Mouse (Mus musculus) CH12.LX (cell line): ENCODE data around the gene Agap1. TPM values are rescaled to one million over a fixed set of nuclear protein-coding genes. Genes with fewer than 3 reads are reported as not detected.

Experiments
- DNase-seq: peaks from one replicate; pipeline ENCODE4 v3.0.0-alpha.2; 2013; ENCODE audit errors: extremely low read depth
- H3K27ac ChIP-seq: 2 replicates; pipeline ENCODE4 v1.5.1; 2012; ENCODE audit warnings: low read depth, mild to moderate bottlenecking, control low read depth, moderate library complexity; ENCODE audit not compliant: insufficient read depth
- H3K27me3 ChIP-seq: replicated peaks from 2 replicates; pipeline ENCODE3; 2012; ENCODE audit warnings: inconsistent platforms
- H3K36me3 ChIP-seq, 2 experiments: replicated peaks in 1 of 2; 2 replicates each; pipeline versions ENCODE3 to v1.6.1; 2012; ENCODE audit warnings: inconsistent platforms in 1 of 2, low read length in 1 of 2, mild to moderate bottlenecking in 1 of 2, mixed read lengths in 1 of 2, moderate library complexity in 1 of 2; ENCODE audit not compliant: control insufficient read depth in 1 of 2, insufficient read depth in 1 of 2
- H3K4me1 ChIP-seq, 2 experiments: 2 replicates each; pipeline ENCODE4 v1.6.1; 2012; ENCODE audit warnings: inconsistent platforms in 1 of 2, moderate library complexity in 1 of 2; ENCODE audit not compliant: insufficient read depth in 2 of 2, control insufficient read depth in 1 of 2
- H3K4me2 ChIP-seq: 2 replicates; pipeline ENCODE4 v1.6.1; 2012; ENCODE audit warnings: low read depth, mild to moderate bottlenecking, control low read depth; ENCODE audit not compliant: poor library complexity, insufficient read depth, severe bottlenecking
- H3K4me3 ChIP-seq, 3 experiments: fragments of 150-350 bp in 1 of 3; sonication (generic) in 1 of 3; replicated peaks in 1 of 3; 2 replicates each; pipeline versions ENCODE3 to v1.5.1; 2011 to 2012; ENCODE audit warnings: low read depth in 2 of 3, low read length in 2 of 3, mild to moderate bottlenecking in 2 of 3, moderate library complexity in 2 of 3, control low read depth in 1 of 3, improper control_type of control experiment in 1 of 3, inconsistent platforms in 1 of 3, mixed read lengths in 1 of 3; ENCODE audit not compliant: poor library complexity in 1 of 3
- H3K79me2 ChIP-seq: replicated peaks from 2 replicates; pipeline ENCODE4 v1.6.1; 2012; ENCODE audit warnings: mild to moderate bottlenecking, moderate library complexity; ENCODE audit not compliant: control insufficient read depth, poor library complexity, insufficient read depth, severe bottlenecking; ENCODE audit errors: extremely low read depth
- H3K9ac ChIP-seq: 2 replicates; pipeline ENCODE4 v1.6.1; 2012; ENCODE audit warnings: low read depth, mild to moderate bottlenecking, control low read depth, moderate library complexity; ENCODE audit not compliant: insufficient read depth
- H3K9me3 ChIP-seq: replicated peaks from 2 replicates; pipeline ENCODE3; 2012; ENCODE audit warnings: low read length, inconsistent platforms, mixed read lengths
- BHLHE40 ChIP-seq: IDR thresholded peaks from 2 replicates; pipeline ENCODE4 v1.6.1; 2011; ENCODE audit warnings: mild to moderate bottlenecking, low read depth, low read length, improper control_type of control experiment
- CHD1 ChIP-seq: IDR thresholded peaks from 2 replicates; pipeline ENCODE4 v1.6.1; 2012; ENCODE audit warnings: low read depth, low read length, improper control_type of control experiment, inconsistent platforms
- CHD2 ChIP-seq: IDR thresholded peaks from 2 replicates; pipeline ENCODE4 v1.6.1; 2011; ENCODE audit warnings: low read length, improper control_type of control experiment
- CTCF ChIP-seq, 2 experiments: IDR thresholded peaks in 1 of 2; conservative IDR thresholded peaks in 1 of 2; 2 replicates each; pipeline ENCODE4 v1.5.1; 2011 to 2012; ENCODE audit warnings: low read depth in 2 of 2, low read length in 2 of 2, improper control_type of control experiment in 1 of 2, inconsistent platforms in 1 of 2, mild to moderate bottlenecking in 1 of 2, moderate library complexity in 1 of 2
- ELF1 ChIP-seq: IDR thresholded peaks from 2 replicates; pipeline ENCODE4 v1.6.1; 2014; ENCODE audit warnings: low read depth, mild to moderate bottlenecking, inconsistent platforms, low read length, improper control_type of control experiment
- EP300 ChIP-seq: IDR thresholded peaks from 2 replicates; pipeline ENCODE4 v1.6.1; 2011; ENCODE audit warnings: low read length, improper control_type of control experiment
- ETS1 ChIP-seq: conservative IDR thresholded peaks from 2 replicates; pipeline ENCODE4 v1.6.1; 2012; ENCODE audit warnings: low read depth, mild to moderate bottlenecking, inconsistent platforms, low read length, improper control_type of control experiment, moderate library complexity
- GABPA ChIP-seq: IDR thresholded peaks from 2 replicates; pipeline ENCODE4 v1.6.1; 2012; ENCODE audit warnings: low read depth, low read length, improper control_type of control experiment, inconsistent platforms; ENCODE audit not compliant: insufficient replicate concordance
- HCFC1 ChIP-seq: IDR thresholded peaks from 2 replicates; pipeline ENCODE4 v1.6.1; 2012; ENCODE audit warnings: low read depth, mild to moderate bottlenecking, inconsistent platforms, low read length, improper control_type of control experiment
- JUN ChIP-seq: IDR thresholded peaks from 2 replicates; pipeline ENCODE4 v1.6.1; 2011; ENCODE audit warnings: low read depth, mild to moderate bottlenecking, low read length, improper control_type of control experiment, moderate library complexity; ENCODE audit not compliant: insufficient read depth
- JUND ChIP-seq: conservative IDR thresholded peaks from 2 replicates; pipeline ENCODE4 v1.6.1; 2011; ENCODE audit warnings: low read depth, low read length, improper control_type of control experiment
- KAT2A ChIP-seq: IDR thresholded peaks from 2 replicates; pipeline ENCODE4 v1.6.1; 2012; ENCODE audit warnings: low read length, improper control_type of control experiment, inconsistent platforms; ENCODE audit not compliant: insufficient replicate concordance
- MAFK ChIP-seq: IDR thresholded peaks from 2 replicates; pipeline ENCODE4 v1.6.1; 2011; ENCODE audit warnings: low read length, improper control_type of control experiment; ENCODE audit not compliant: insufficient replicate concordance
- MAX ChIP-seq: IDR thresholded peaks from 2 replicates; pipeline ENCODE4 v1.6.1; 2011; ENCODE audit warnings: low read length, improper control_type of control experiment
- MEF2A ChIP-seq: IDR thresholded peaks from 2 replicates; pipeline ENCODE4 v1.6.1; 2014; ENCODE audit warnings: low read depth, mild to moderate bottlenecking, inconsistent platforms, low read length, improper control_type of control experiment, borderline replicate concordance
- NELFE ChIP-seq: IDR thresholded peaks from 2 replicates; pipeline ENCODE4 v1.6.1; 2011; ENCODE audit warnings: low read depth, low read length, improper control_type of control experiment
- PAX5 ChIP-seq: IDR thresholded peaks from 2 replicates; pipeline ENCODE4 v1.6.1; 2012; ENCODE audit warnings: low read length, inconsistent platforms, mixed read lengths
- RAD21 ChIP-seq: IDR thresholded peaks from 2 replicates; pipeline ENCODE4 v1.6.1; 2011; ENCODE audit warnings: low read depth, mild to moderate bottlenecking, low read length, improper control_type of control experiment, moderate library complexity
- SIN3A ChIP-seq: IDR thresholded peaks from 2 replicates; pipeline ENCODE4 v1.6.1; 2012; ENCODE audit warnings: low read length, improper control_type of control experiment, inconsistent platforms
- TBP ChIP-seq: conservative IDR thresholded peaks from 2 replicates; pipeline ENCODE4 v1.6.1; 2011; ENCODE audit warnings: low read depth, low read length, improper control_type of control experiment
- TCF12 ChIP-seq: IDR thresholded peaks from 2 replicates; pipeline ENCODE4 v1.6.1; 2014; ENCODE audit warnings: low read depth, mild to moderate bottlenecking, inconsistent platforms, low read length, improper control_type of control experiment
- UBTF ChIP-seq: IDR thresholded peaks from 2 replicates; pipeline ENCODE4 v1.6.1; 2012; ENCODE audit warnings: low read depth, mild to moderate bottlenecking, inconsistent platforms, low read length, improper control_type of control experiment, moderate library complexity
- USF1 ChIP-seq: IDR thresholded peaks from 2 replicates; pipeline ENCODE4 v1.6.1; 2014; ENCODE audit warnings: low read depth, mild to moderate bottlenecking, inconsistent platforms, low read length, improper control_type of control experiment
- USF2 ChIP-seq: conservative IDR thresholded peaks from 2 replicates; pipeline ENCODE4 v1.6.1; 2011; ENCODE audit warnings: low read depth, low read length, improper control_type of control experiment
- dilution Hi-C: fragments of 300-500 bp; cut with MboI; formaldehyde crosslinking; loops from 2 replicates; pipeline ENCODE4 v1.14.3; 2020; ENCODE audit warnings: low sequenced_read_pairs; ENCODE audit not compliant: extremely low pct_unique_long_range_greater_than_20kb, extremely low pct_ligation_motif_present
- in situ Hi-C: fragments of 300-500 bp; cut with MboI; formaldehyde crosslinking; loops from 3 replicates; pipeline ENCODE4 v1.14.3; 2019; ENCODE audit warnings: low sequenced_read_pairs, low pct_ligation_motif_present, low pct_unique_long_range_greater_than_20kb, mixed read lengths
- polyA plus RNA-seq: library from polyadenylated mRNA; unstranded; fragments of >175 nt; gene quantifications from 2 replicates; pipeline ENCODE4 v1.2.1, GENCODE M21; 2012; ENCODE audit warnings: low read depth; ENCODE audit not compliant: insufficient read length
- total RNA-seq, 2 experiments: library from RNA; depleted of rRNA; stranded (reverse); fragments of 300-350 nt in 1 of 2; fragments of >200 nt in 1 of 2; gene quantifications; 2 replicates each; pipeline ENCODE4 v1.2.3; 2012 to 2014

The Agap1 gene
- total and polyA plus RNA-seq, 3 experiments = not detected

GRCm38 (mm10) chr1:89420642-89421041 lies 34.0 kb upstream of the Agap1 start:
- dilution Hi-C loops (no loop called here), in situ Hi-C loops (no loop called here)
- peaks cover 88% of the 10 kb centered on the region for H3K9me3 ChIP-seq
- TF ChIP-seq USF2 (no peak), SIN3A (no peak), BHLHE40 (no peak), TBP (no peak), MEF2A (no peak), MAFK (no peak), RAD21 (no peak), ELF1 (no peak), ETS1 (no peak), TCF12 (no peak), NELFE (no peak)
- H3K4me3 ChIP-seq = no peak overlapping the region
- H3K4me1 ChIP-seq = no peaks in the 10 kb centered on the region
- no peaks in the 10 kb centered on the region for H3K79me2 ChIP-seq
- H3K9ac ChIP-seq = no peak overlapping the region
- no peak overlapping the region for H3K27ac ChIP-seq
- no peaks in the 10 kb centered on the region for H3K36me3 ChIP-seq
- no peaks in the 10 kb centered on the region for H3K27me3 ChIP-seq
- DNase-seq = no peak
- H3K4me2 ChIP-seq = no peak overlapping the region

- peaks cover 92% of the 10 kb centered on the region for H3K9me3 ChIP-seq
- H3K27me3 ChIP-seq = no peaks in the 10 kb centered on the region
- dilution Hi-C loops (no loop called here), in situ Hi-C loops (no loop called here)
- H3K79me2 ChIP-seq = no peaks in the 10 kb centered on the region
- H3K27ac ChIP-seq = no peak overlapping the region
- no peak overlapping the region for H3K4me2 ChIP-seq
- DNase-seq = no peak
- TF ChIP-seq USF1 = no peak
- no peak for TF ChIP-seq EP300
- TF ChIP-seq BHLHE40 = no peak
- TF ChIP-seq HCFC1 = no peak
- H3K9ac ChIP-seq = no peak overlapping the region
- H3K4me1 ChIP-seq = no peaks in the 10 kb centered on the region
- no peaks in the 10 kb centered on the region for H3K36me3 ChIP-seq
- no peak overlapping the region for H3K4me3 ChIP-seq
These were observed 33.2 kb upstream of the Agap1 start for GRCm38 (mm10) chr1:89421401-89421800.

GRCm38 (mm10) chr1:89424563-89424962 lies 30.0 kb upstream of the Agap1 start:
- H3K4me2 ChIP-seq = no peak overlapping the region
- no peak for TF ChIP-seq EP300
- TF ChIP-seq ELF1 = no peak
- TF ChIP-seq KAT2A = no peak
- no peak for TF ChIP-seq GABPA
- no peak for TF ChIP-seq JUND
- TF ChIP-seq CHD2 = no peak
- no peak for TF ChIP-seq USF1
- TF ChIP-seq JUN = no peak
- TF ChIP-seq UBTF = no peak
- no peak for TF ChIP-seq HCFC1
- TF ChIP-seq MEF2A = no peak
- no peak for TF ChIP-seq CTCF (conservative IDR thresholded peaks at IDR 0.05 in 1 of 2, IDR thresholded peaks at IDR 0.05 in 1 of 2; ENCODE audit: low read depth in 2 of 2, low read length in 2 of 2)
- TF ChIP-seq MAX = no peak
- no peak for TF ChIP-seq PAX5
- no peak for TF ChIP-seq NELFE
- no peak for TF ChIP-seq USF2
- no peak for TF ChIP-seq TBP
- TF ChIP-seq SIN3A = no peak
- TF ChIP-seq CHD1 = no peak
- dilution Hi-C loops (no loop called here), in situ Hi-C loops (no loop called here)
- H3K9ac ChIP-seq = no peak overlapping the region
- H3K27me3 ChIP-seq = no peaks in the 10 kb centered on the region
- no peaks in the 10 kb centered on the region for H3K79me2 ChIP-seq
- no peaks in the 10 kb centered on the region for H3K36me3 ChIP-seq
- H3K4me1 ChIP-seq = no peaks in the 10 kb centered on the region
- peaks cover 90% of the 10 kb centered on the region for H3K9me3 ChIP-seq
- no peak overlapping the region for H3K27ac ChIP-seq
- no peak overlapping the region for H3K4me3 ChIP-seq
- DNase-seq = no peak
